Mouse (Mus musculus) hindlimb bud, embryonic 11.5 days (tissue): ENCODE measurements around the gene Abcd2.

Experiments
- DNase-seq: peaks from one replicate; pipeline ENCODE4 v3.0.0-alpha.2; 2012; ENCODE audit warnings: low read depth, low spot score; ENCODE audit errors: extremely low spot score

Gene Abcd2

DNA sequence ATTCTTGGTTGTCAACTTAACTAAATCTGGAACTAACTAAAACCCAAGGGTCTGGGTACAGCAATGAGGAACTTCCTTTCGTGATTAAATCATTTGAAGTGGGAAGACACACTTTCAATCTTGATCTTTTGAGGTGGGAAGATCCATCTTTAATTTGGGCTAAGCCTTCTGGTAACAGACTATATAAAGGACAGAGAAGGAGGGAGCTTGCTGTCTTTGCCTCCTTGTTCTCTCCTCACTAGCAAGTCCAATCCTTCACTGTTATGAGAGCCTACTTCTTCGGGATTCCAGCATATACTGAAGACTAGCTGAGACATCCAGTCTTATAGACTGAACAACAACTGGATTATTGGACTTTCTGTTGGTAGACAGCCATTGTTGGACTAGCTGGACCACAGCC is 28.1 kb downstream of the Abcd2 start:
- no peak for DNase-seq

DNA sequence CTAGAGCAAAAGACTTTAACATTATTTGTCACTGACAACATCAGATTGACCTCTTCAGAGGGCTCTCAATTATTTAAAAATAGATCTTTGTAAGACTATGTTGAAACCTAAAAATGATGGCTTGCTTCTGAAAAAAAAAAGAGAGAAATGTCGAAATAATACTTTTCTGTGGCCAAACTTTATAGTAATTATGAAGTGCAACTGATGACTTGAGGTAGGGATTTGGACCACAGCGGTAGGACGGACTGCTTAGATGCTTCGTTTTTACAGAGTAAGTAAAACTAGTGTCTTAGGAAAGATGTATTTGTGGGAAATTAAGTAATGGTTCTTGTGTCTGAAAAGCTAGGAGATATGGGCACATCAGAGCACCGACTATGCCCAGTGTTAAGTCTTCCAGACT is 30.4 kb downstream of the Abcd2 start:
- no peak for DNase-seq

DNA sequence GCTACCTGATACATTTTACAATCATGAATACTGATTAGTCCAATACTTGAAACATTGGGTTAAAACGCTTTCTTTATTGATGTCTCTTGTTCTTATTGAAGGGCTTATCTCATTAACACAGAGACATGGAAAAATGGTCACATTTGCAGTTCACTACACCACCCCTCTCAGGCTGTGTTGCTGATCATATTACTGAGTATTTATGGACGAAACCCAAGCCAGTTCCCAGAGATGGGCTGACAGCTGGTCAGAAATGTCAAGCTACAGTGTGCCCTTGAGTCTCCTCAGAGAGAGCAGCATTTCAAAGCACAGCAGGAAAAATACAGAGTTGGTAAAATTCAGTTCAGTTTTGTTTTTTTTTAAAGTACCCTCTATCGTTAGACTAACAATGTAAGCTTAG is 38.3 kb downstream of the Abcd2 start:
- DNase-seq: no peak

DNA sequence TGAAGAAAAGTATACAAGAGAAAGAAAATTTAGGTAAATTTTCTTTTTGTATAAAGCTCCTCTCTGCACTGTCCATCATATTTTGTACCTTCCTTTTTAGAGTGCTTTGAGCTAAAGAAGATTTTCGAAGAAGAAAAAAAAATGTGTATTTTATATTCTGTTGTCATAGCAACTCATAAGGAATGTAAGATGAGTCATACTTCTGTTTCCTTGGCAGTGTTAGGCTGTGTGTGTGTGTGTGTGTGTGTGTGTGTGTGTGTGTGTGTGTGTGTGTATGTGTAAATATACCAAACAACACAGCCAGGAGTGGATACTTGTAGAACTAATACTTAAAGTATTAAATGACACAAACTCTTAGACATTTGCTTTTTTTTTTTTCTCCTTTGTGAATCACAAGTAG is 39.0 kb downstream of the Abcd2 start:
- no peak for DNase-seq

DNA sequence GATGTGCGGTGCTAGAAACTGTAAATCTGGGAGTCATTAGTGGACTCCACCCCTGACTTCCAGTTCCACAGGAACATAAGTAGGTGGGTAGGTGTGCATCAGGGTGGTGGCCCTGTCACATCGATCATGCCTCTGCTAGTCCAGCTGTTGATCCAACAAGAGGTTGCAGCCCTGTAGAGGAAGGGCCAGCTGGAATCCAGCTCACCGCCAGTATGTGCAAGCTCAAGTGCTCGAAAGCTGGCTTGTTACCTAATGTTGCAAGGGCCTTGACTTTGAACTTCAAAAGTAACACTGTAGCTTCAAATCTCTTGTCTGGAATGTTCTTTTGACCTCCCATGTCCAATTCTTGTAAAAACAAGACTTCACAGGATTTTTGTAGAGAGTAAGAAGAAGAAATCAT is 67.0 kb downstream of the Abcd2 start:
- no peak for DNase-seq

DNA sequence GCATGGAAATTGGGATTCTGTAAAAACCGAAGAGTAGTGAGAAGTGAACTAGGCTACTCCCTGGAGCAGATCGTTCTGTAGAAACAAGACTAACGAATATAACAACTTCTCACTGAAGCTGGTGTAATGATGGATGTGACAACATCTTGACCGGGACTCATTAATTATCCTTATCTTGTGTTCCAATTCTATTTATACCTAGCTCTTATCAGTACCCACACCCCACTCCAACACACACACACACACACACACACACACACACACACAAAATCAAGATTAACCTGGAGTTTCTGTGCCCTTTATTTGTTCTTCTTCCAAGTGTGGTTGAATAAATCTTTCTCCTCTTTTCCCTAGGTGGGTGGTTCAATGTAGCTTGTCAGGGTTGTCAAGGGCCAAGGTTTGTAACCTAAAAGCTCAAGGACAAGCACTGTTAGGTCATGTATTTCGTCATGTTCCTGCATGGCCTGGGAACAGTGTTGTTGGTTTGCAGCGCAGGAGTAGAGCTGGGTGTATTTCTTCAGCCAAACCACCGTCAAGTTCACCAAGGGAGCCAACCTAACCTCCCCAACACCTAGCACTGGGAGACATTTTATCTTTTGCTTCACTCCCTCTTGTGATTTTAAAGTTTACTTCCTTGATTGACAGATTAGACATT is 78.9 kb downstream of the Abcd2 start:
- no peak for DNase-seq

DNA sequence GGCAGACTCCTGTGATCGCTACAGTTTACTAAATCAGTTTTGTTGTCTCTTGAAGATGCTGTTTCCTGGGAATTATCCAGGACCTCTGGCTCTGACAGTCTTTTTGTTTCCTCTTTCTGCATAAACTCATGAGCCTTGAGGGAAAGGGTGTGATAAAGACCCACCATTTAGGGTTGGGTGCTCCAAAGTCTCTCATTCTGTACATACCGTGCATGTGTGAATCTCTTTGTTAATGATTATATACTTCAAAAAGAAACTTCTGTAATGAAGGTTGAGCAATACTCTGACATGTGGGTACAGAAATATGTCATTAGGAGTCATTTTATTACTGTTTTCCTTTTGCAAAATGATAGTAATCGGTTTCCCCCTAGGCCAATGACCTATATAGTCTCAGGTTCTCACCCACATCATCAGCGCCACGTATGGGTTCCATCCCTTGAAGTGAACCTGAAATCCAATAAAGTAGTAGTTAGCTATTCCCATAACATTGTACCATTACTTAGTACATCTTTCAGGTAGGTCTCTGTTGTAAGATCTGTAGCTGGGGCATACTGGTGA is 83.4 kb downstream of the Abcd2 start:
- no peak for DNase-seq

DNA sequence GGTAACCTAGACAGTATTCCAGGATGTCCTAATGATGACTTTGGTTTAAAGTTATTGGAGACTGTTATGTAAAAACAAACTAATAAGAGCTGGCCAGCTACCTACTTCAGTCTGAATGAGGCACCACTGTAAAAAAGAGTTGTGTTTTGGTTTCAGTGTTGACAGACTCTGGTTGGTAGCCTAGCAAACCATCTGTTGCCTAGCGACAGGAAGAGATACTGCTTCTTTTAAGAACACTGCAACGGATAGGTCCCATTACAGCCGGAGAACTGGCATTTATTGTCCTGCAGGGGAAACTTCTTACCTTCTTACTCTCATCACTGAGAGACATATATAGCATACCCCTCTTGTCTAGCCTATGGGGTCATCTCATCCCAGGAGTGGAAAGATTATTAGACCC is 86.7 kb downstream of the Abcd2 start:
- no peak for DNase-seq

DNA sequence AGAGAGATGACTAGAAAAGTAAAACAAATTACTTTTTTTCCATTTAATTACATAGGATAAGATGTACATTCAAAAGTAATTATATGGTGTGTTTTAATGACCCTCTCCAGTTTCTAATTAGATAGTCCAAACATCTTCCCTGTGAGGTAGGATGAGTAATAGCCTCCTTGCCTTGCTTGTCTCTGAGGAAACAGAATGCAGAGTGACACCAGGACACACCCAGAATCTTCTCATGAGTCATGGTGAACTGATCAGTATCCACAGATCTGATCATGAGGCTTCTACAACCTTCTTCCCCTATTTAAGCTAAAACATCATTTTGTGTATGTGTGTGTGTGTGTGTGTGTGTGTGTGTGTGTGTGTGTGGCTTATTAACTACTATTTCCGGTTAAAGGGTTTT is 87.3 kb downstream of the Abcd2 start:
- DNase-seq: no peak

DNA sequence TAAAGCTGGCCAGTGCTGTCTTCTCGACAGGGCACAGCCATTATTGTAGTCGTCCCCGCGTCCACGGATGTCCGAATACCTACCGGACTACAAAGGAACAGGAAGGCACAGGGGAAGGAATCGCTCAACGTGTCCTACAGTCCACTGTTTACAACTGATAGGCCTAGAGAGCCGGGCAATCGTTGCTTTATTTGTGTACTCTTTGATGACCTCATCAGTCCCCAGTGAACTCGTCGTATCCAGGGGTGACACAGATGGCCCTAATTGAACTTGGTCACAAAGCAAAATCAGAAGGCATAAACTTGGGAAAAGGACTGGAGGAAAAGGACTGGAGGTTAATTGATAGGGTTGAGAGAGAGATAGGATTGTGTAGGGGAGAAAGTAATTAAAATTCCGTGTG is 87.8 kb downstream of the Abcd2 start:
- DNase-seq: no peak

DNA sequence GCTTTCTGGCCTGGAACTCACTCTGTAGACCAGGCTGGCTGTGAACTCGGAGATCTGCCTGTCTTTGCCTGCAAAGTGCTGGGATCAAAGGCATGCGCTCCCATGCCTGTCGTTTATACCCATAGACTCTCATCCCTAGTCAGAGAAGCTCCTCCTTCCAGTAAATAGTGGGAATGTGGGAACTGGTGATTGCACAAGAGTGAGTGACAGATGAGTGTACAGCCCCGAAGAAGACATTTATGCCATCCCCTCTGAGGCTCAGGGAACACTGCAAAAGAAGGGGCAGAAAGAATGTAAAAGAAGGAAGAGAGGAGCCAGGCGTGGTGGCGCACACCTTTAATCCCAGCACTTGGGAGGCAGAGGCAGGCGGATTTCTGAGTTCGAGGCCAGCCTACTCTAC is 88.3 kb downstream of the Abcd2 start:
- no peak for DNase-seq

DNA sequence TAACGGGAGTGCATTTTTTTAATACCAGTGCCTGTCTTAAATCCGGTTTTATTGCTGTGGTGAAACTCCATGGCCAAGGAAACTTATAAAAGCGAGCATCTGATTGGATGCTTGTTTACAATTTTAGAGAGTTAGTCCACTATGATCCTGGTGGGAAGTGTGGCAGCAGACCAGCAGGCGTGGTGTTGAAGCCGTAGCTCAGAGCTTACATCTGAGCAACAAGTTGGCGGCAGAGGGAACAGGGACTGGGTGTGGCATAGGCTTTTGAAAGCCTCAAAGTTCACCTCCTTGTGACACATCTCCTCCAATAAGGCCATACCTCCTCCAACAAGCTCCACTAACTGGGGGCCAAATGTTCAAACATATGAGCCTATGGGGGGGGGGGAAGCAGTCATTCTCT is 95.0 kb downstream of the Abcd2 start:
- no peak for DNase-seq
